Mouse (Mus musculus): ENCODE results near the gene Six2. TPM values are rescaled to one million over a fixed set of nuclear protein-coding genes. Genes with fewer than 3 reads are reported as not detected.
"Not testable (repeated sequence)": the region's sequence is repeated elsewhere in the genome, so short reads cannot be mapped to it uniquely, and the experiment has no call there.

The Six2 gene
- polyA plus RNA-seq, 2 experiments = 0.04 TPM; not detected in 1

DNA sequence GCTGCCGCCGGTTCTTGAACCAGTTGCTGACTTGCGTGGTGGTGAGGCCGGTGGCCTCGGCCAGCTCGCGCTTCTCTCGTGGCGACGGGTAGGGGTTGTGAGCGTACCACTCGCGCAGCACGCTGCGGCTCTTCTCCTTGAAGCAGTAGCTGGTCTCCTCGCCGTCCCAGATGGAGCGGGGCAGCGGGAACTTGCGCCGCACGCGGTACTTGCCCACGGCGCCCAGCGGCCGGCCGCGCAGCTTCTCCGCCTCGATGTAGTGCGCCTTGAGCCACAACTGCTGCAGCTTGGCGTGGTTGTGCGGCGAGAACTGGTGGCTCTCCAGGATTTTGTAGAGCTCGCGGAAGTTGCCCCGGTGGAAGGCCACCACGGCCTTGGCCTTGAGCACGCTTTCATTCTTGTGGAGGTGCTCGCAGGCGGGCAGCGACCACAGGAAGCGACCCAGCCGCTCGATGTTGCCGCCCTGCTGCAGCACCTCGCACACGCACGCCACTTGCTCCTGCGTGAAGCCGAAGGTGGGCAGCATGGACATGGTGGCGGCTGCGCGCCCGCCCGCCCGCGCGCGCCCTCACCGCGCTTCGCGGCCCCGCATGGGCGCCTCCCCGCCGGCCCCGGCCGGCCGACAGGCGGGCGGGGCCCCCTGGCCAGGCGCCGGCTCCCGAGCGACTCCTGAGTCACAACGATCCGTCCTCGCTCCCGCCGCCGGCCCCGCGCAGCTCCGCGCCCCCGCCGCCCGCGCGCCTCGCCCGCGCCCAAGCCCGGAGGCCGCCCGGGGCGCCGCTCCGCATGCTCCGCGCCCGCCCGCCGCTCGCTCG, 446 bp downstream of the Six2 start:
- Histone ChIP-seq H3K4me3 (ENCODE audit: insufficient read depth in 1 of 2, low read depth in 2 of 2, low read length in 2 of 2) (peak overlapping the region in 1 of 2 experiments; percentile 33; a peak in 2 of 4 replicates), H3K4me2 (ENCODE audit: low read depth) (peak overlapping the region; percentile 43), H3K36me3 (replicated peaks; ENCODE audit: control insufficient read depth, insufficient read depth, low read depth) (no peaks in the 10 kb centered on the region), H3K27me3 (ENCODE audit: control insufficient read depth, insufficient read depth, low read length) (peaks cover 100% of the 10 kb centered on the region), H3K9me3 (ENCODE audit: control insufficient read depth, low read length) (no peaks in the 10 kb centered on the region), H3K4me1 (replicated peaks; ENCODE audit: control insufficient read depth in 2 of 2, insufficient read depth in 2 of 2, low read length in 1 of 2) (no peaks in the 10 kb centered on the region), H3K9ac (replicated peaks) (no peak overlapping the region), H3K27ac (no peak overlapping the region)
- WGBS (ENCODE audit: insufficient replicate concordance) = 1% methylated on average over 95 of the region's 109 CpGs
- TF ChIP-seq EP300 (IDR thresholded peaks at IDR 0.05; ENCODE audit: low read depth) (no peak), CTCF (IDR thresholded peaks at IDR 0.05; ENCODE audit: low read depth) (no peak)
- ATAC-seq (ENCODE audit: insufficient read depth) = no peak
- no peak for DNase-seq (ENCODE audit: low read depth in 3 of 3, low spot score in 3 of 3)

DNA sequence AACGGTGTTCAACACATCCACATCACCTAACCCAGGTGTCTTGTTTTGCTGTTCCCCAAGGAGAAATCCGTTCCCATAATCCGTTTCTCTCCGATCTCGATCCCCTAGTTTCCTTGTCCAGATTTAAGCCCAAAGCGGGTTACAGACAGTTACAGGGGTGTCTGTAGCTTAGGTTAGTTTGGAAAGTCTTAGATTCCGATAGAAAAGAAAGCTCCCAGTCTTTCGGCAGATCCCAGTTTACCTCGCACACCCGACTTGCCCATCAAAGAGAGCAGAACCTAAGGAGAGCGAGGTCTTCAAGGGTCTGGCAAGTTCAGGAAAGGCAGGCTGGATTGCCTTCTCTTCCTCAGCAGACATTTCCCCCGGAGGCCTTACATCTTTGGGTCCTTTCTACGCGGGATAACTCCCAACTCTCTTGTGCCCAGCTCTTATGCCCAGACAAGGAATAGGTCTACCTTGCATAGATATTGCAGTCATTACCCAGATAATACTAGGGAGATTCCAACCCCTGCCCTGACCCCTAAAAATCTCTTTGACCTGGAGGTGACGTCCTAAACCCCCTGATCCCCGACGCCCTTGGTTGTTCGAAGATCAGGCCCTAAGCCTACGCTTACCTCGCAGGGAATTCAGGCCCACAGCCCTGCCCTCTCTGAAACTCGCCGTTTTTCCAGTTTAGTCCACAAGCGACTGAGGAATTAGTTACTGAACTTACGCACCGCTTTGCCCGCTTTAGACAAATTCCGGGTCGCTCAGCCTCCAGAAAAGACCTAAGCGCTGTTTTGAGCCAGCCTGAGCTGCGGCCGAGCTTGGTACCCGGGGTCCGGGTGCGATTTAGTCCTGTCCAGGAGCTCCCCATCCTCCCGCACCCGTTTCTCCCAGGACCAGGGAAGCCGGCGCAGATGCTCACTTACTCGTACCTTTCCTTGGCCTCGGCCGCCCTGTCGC, 1.3 kb downstream of the Six2 start:
- H3K9ac ChIP-seq (replicated peaks) = no peak overlapping the region
- ATAC-seq (ENCODE audit: insufficient read depth) (no peak), DNase-seq (ENCODE audit: low read depth in 3 of 3, low spot score in 3 of 3) (no peak)
- H3K27ac ChIP-seq = no peak overlapping the region
- 4% methylated on average over 42 of the region's 42 CpGs for WGBS (ENCODE audit: insufficient replicate concordance)
- peaks cover 100% of the 10 kb centered on the region for H3K27me3 ChIP-seq (ENCODE audit: control insufficient read depth, insufficient read depth, low read length)
- no peaks in the 10 kb centered on the region for H3K36me3 ChIP-seq (replicated peaks; ENCODE audit: control insufficient read depth, insufficient read depth, low read depth)
- no peak overlapping the region for H3K4me2 ChIP-seq (ENCODE audit: low read depth)
- no peak for TF ChIP-seq CTCF (IDR thresholded peaks at IDR 0.05; ENCODE audit: low read depth)
- no peak for TF ChIP-seq EP300 (IDR thresholded peaks at IDR 0.05; ENCODE audit: low read depth)
- H3K4me3 ChIP-seq (ENCODE audit: insufficient read depth in 1 of 2, low read depth in 2 of 2, low read length in 2 of 2) = no peak overlapping the region
- H3K4me1 ChIP-seq (replicated peaks; ENCODE audit: control insufficient read depth in 2 of 2, insufficient read depth in 2 of 2, low read length in 1 of 2) = no peaks in the 10 kb centered on the region
- H3K9me3 ChIP-seq (ENCODE audit: control insufficient read depth, low read length) = no peaks in the 10 kb centered on the region

DNA sequence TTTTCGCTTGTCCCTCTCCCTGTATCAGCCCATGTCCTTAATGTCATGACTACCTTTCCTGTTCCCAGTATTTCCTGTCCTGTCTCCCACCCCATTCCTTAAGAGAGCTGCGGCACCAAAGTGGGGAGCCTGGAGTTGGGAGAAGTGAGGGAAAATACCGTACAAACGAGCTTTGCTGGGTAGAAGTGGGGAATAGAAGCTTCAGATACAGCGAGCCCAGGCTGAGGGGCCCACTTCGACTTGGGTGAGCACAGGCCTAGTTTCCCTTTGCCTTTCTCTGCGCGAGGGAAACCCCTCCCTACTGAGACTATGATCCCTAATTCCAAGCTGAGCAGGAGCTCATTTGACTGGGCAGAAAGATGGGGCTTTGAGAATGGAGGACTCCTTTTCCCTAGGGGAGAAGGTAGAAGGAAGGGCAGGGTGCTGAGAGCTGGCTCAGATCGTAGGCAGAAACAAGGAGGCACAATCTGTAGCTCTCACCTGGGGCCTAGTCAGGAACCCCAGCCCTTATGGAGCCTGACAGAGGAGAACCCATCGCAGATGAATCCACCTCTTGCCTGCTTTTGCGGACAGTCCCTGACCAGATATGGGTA, 2.3 kb downstream of the Six2 start:
- Histone ChIP-seq H3K4me1 (replicated peaks; ENCODE audit: control insufficient read depth in 2 of 2, insufficient read depth in 2 of 2, low read length in 1 of 2) (no peaks in the 10 kb centered on the region), H3K27me3 (ENCODE audit: control insufficient read depth, insufficient read depth, low read length) (peaks cover 100% of the 10 kb centered on the region), H3K4me3 (ENCODE audit: insufficient read depth in 1 of 2, low read depth in 2 of 2, low read length in 2 of 2) (no peak overlapping the region), H3K4me2 (ENCODE audit: low read depth) (no peak overlapping the region), H3K27ac (no peak overlapping the region), H3K9ac (replicated peaks) (no peak overlapping the region), H3K9me3 (ENCODE audit: control insufficient read depth, low read length) (no peaks in the 10 kb centered on the region), H3K36me3 (replicated peaks; ENCODE audit: control insufficient read depth, insufficient read depth, low read depth) (no peaks in the 10 kb centered on the region)
- 2% methylated on average over 11 of the region's 11 CpGs for WGBS (ENCODE audit: insufficient replicate concordance)
- DNase-seq (ENCODE audit: low read depth in 3 of 3, low spot score in 3 of 3) = no peak
- TF ChIP-seq EP300 (IDR thresholded peaks at IDR 0.05; ENCODE audit: low read depth) = no peak
- TF ChIP-seq CTCF (IDR thresholded peaks at IDR 0.05; ENCODE audit: low read depth) = no peak
- ATAC-seq (ENCODE audit: insufficient read depth) = no peak

DNA sequence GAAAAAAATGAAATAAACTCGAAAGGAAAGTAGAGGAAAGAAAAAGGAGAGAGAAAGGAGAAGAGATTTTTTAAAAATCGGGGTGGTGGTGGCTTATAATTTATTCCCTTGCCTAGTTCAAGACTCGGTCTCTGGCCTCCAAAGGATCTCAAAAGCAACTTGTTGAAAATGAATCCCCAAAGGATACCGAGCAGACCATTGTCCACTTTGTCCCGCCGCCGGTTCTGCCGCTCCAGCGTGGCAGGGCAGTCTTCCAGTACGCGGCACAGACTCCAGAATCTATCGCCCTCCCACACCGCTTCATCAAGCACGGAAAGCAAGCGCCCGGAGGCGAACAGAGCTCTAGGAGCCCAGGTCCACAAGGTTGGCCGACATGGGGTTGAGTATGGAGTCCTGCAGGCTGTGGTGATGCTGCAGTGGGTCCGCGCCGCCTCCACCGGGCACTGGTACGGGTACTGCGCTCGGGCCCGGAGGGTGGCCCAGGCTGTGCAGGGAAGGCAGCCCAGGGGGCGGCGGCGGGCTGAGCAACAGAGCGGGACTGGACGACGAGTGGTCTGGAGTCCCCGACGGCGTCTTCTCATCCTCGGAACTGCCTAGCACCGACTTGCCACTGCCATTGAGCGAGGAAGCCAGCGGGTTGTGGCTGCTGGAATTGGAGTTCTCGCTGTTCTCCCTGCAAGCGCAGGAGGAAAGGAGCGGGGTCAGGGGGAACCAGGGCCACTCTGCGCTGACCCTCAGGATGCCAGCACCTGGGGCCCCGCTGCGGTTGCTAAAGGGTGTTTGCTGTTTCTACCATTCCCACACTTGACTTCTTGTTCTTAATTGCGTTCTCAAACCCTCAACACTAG, 3.0 kb downstream of the Six2 start:
- no peaks in the 10 kb centered on the region for H3K36me3 ChIP-seq (replicated peaks; ENCODE audit: control insufficient read depth, insufficient read depth, low read depth)

DNA sequence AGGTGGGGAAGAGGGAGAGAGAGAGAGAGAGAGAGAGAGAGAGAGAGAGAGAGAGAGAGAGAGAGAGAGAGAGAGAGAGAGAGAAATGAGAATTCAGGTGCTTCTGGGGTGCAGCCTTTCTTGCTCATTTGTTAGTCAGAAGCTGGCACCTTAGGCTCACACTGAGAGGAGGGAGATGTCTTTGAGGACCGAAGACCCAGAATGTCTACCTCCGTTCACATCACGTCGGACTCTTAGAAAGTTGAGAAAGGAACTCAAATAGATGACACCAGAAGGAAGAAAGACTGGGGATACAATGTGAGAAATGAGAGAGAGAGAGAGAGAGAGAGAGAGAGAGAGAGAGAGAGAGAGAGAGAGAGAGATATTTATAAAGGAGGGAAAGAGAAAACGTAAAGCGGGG, 3.6 kb downstream of the Six2 start:
- not testable (repeated sequence) for H3K9ac ChIP-seq (replicated peaks); H3K4me3 ChIP-seq (ENCODE audit: insufficient read depth in 1 of 2, low read depth in 2 of 2, low read length in 2 of 2); H3K4me1 ChIP-seq (replicated peaks; ENCODE audit: control insufficient read depth in 2 of 2, insufficient read depth in 2 of 2, low read length in 1 of 2); H3K36me3 ChIP-seq (replicated peaks; ENCODE audit: control insufficient read depth, insufficient read depth, low read depth); H3K9me3 ChIP-seq (ENCODE audit: control insufficient read depth, low read length); H3K27ac ChIP-seq; H3K4me2 ChIP-seq (ENCODE audit: low read depth); ATAC-seq (ENCODE audit: insufficient read depth); DNase-seq (ENCODE audit: low read depth in 3 of 3, low spot score in 3 of 3)
- WGBS (ENCODE audit: insufficient replicate concordance) = 1% methylated on average over 6 of the region's 6 CpGs
- H3K27me3 ChIP-seq (ENCODE audit: control insufficient read depth, insufficient read depth, low read length) = peaks cover 100% of the 10 kb centered on the region

More for the DNA sequence above, 3.0 kb downstream of the Six2 start:
- Histone ChIP-seq H3K27ac (no peak overlapping the region), H3K27me3 (ENCODE audit: control insufficient read depth, insufficient read depth, low read length) (peaks cover 100% of the 10 kb centered on the region), H3K9me3 (ENCODE audit: control insufficient read depth, low read length) (no peaks in the 10 kb centered on the region), H3K4me3 (ENCODE audit: insufficient read depth in 1 of 2, low read depth in 2 of 2, low read length in 2 of 2) (no peak overlapping the region), H3K4me2 (ENCODE audit: low read depth) (no peak overlapping the region), H3K9ac (replicated peaks) (no peak overlapping the region), H3K4me1 (replicated peaks; ENCODE audit: control insufficient read depth in 2 of 2, insufficient read depth in 2 of 2, low read length in 1 of 2) (no peaks in the 10 kb centered on the region)
- no peak for ATAC-seq (ENCODE audit: insufficient read depth)
- 1% methylated on average over 43 of the region's 46 CpGs for WGBS (ENCODE audit: insufficient replicate concordance)
- TF ChIP-seq CTCF (IDR thresholded peaks at IDR 0.05; ENCODE audit: low read depth) (no peak), EP300 (IDR thresholded peaks at IDR 0.05; ENCODE audit: low read depth) (no peak)
- no peak for DNase-seq (ENCODE audit: low read depth in 3 of 3, low spot score in 3 of 3)
